Mouse (Mus musculus): ENCODE data around the gene Mrgprx1. TPM values are rescaled to one million over a fixed set of nuclear protein-coding genes. Genes with fewer than 3 reads are reported as not detected.

Mrgprx1 gene
- not detected in 2 replicates for polyA plus RNA-seq (2021; fragmentation: Nextera tagmentation)
- long read RNA-seq, experiment 1: 0 reads
- long read RNA-seq, experiment 2: 0 reads

DNA sequence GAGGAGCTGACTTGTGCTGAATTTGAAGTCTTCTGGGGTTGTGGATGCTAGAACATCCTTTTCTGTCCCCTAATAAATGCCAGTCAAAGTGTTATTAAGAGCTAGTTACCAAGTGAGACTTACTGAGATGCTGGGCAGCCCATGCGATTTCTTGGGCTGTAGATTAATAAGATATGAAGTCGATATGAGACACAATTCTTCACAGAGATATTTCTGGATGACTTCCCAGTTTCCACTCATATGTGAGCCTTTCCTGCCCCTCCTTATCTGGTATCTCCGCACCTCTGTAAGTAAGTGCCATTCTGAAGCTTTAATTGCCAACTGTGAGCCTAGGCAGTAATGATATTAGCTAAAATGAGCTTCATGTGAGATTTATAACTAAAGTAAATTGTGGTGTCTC is at the start of gene Mrgprx1:
Gene Mrgprx1, minus strand, starts transcription at position 101 of the 400 bp plus-strand sequence.

DNA sequence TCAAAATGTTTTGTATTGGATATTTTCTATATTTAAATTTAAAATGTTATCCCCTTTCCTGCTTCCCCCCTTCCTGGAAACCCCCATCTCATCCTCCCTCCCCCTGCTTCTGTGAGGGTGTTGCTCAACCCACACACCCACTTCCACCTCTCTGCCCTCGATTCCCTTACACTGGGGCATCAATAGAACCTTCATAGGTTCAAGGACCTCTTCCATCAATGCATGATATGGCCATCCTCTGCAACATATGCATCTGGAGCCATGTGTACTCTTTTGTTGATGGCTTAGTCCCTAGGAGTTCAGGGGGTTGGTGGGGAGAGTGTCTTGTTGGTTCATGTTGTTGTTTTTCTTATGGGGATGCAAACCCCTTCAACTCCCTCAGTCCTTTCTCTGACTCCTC is 45.4 kb downstream of the Mrgprx1 start, which contains the start of gene Mrgpra4:
Gene Mrgpra4, minus strand, starts transcription at position 101 of the 400 bp plus-strand sequence.

Other genes with a start within 250 kb of the Mrgprx1 start
- not detected in 2 replicates for gene Mrgpra4, start 45.5 kb downstream of the Mrgprx1 start, polyA plus RNA-seq (2021; fragmentation: Nextera tagmentation)
- not detected in 2 replicates for gene Mrgprb5, start 141.4 kb upstream of the Mrgprx1 start, polyA plus RNA-seq (2021; fragmentation: Nextera tagmentation)
- not detected in 2 replicates for gene Mrgprb4, start 171.7 kb upstream of the Mrgprx1 start, polyA plus RNA-seq (2021; fragmentation: Nextera tagmentation)